Mouse (Mus musculus): ENCODE data around the gene Ptprb.

- no peak for TF ChIP-seq ZKSCAN1 (IDR thresholded peaks at IDR 0.05; ENCODE audit: low read depth, low read length)
- TF ChIP-seq E2F4 (IDR thresholded peaks at IDR 0.05; ENCODE audit: borderline replicate concordance, low read depth, low read length), result no peak
- no peak for TF ChIP-seq UBTF (IDR thresholded peaks at IDR 0.05; ENCODE audit: borderline replicate concordance, insufficient read depth, low read depth, low read length)
Measured at GRCm38 (mm10) chr10:116386391-116386885, 111.1 kb downstream of the Ptprb start.
